Mouse (Mus musculus) heart, postnatal 0 days (tissue): ENCODE measurements around the gene Gm17304.

ENCODE experiments used
- CTCF ChIP-seq: IDR thresholded peaks from 2 replicates; pipeline ENCODE4 v1.5.1; 2016; ENCODE audit warnings: antibody characterized with exemption, control low read depth, low read depth
- EP300 ChIP-seq: IDR thresholded peaks from 2 replicates; pipeline ENCODE4 v1.6.1; 2016; ENCODE audit warnings: antibody characterized with exemption, low read depth

DNA sequence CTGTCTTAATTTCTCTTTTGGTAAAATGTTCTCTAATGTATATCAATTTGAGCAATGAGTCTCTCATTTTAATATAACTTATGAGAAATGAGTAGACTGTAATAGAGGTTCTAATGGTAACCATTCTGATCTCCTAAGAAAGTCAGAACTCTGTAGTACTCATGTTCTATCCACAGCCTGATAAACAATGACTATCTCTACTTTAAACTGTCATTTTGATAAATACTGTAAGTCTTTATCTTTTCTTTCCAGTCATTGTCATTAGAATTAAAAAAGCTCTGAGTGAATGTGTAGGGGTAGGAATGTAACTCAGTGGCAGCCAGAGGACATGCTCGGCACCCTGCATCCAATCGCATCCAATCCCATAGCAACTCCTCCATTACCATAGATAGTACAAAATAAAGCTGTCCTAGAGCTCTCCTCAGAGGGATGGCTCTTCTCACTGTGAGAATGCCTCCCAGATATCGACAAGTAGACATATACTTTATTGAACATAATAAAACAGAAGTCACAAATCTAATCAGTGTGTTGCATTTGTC, 44.0 kb downstream of the Gm17304 start:
- TF ChIP-seq CTCF (no peak), EP300 (no peak)
